Mouse (Mus musculus) heart, embryonic 12.5 days (tissue): ENCODE results near the gene Ezh2. TPM values are rescaled to one million over a fixed set of nuclear protein-coding genes. Genes with fewer than 3 reads are reported as not detected.
"Not testable (repeated sequence)": the region's sequence is repeated elsewhere in the genome, so short reads cannot be mapped to it uniquely, and the experiment has no call there.

Experiments used
- ATAC-seq: fragments of 200-750 bp; cut with Nextera tagmentation; 2 replicates; pipeline ENCODE4 v1.8.0; 2017; ENCODE audit warnings: moderate TSS enrichment, moderate library complexity; ENCODE audit not compliant: insufficient number of reproducible peaks, low FRiP score
- H3K27ac ChIP-seq: fragments of 300-500 bp; sonication (generic); 2 replicates; pipeline ENCODE4 v1.5.1; 2016; ENCODE audit warnings: mild to moderate bottlenecking, moderate library complexity; ENCODE audit not compliant: poor library complexity, severe bottlenecking
- H3K27me3 ChIP-seq: fragments of 300-500 bp; sonication (generic); replicated peaks from 2 replicates; pipeline ENCODE4 v1.6.1; 2016; ENCODE audit warnings: mild to moderate bottlenecking, moderate library complexity
- H3K36me3 ChIP-seq: fragments of 300-500 bp; sonication (generic); 2 replicates; pipeline ENCODE4 v1.6.1; 2016; ENCODE audit warnings: mild to moderate bottlenecking, moderate library complexity
- H3K4me1 ChIP-seq: fragments of 300-500 bp; sonication (generic); replicated peaks from 2 replicates; pipeline ENCODE4 v1.6.1; 2016; ENCODE audit warnings: mild to moderate bottlenecking
- H3K4me2 ChIP-seq: fragments of 300-500 bp; sonication (generic); 2 replicates; pipeline ENCODE4 v1.6.1; 2016; ENCODE audit warnings: mild to moderate bottlenecking, moderate library complexity
- H3K4me3 ChIP-seq: fragments of 300-500 bp; sonication (generic); 2 replicates; pipeline ENCODE4 v1.5.1; 2016; ENCODE audit warnings: mild to moderate bottlenecking
- H3K9ac ChIP-seq: fragments of 300-500 bp; sonication (generic); 2 replicates; pipeline ENCODE4 v1.6.1; 2016; ENCODE audit warnings: mild to moderate bottlenecking, moderate library complexity
- H3K9me3 ChIP-seq: fragments of 300-500 bp; sonication (generic); replicated peaks from 2 replicates; pipeline ENCODE4 v1.6.1; 2016; ENCODE audit warnings: mild to moderate bottlenecking, moderate library complexity
- WGBS: fragments of 180-500 bp; shearing (Covaris S2); methylation state at CpG from one replicate; pipeline ENCODE4 v1.1.7; 2016; 5-methylcytosine and 5-hydroxymethylcytosine counted together
- polyA plus RNA-seq: library from polyadenylated mRNA; unstranded; fragments of >200 nt; fragmentation: Nextera tagmentation; extraction: Ambion mirVana; gene quantifications from 2 replicates; pipeline ENCODE4 v1.2.1, GENCODE M21; 2016

The Ezh2 gene
- polyA plus RNA-seq, 1 experiment from 2014 or later, result 69.7 TPM

GRCm38 (mm10) chr6:47595696-47596095 lies 555 bp upstream of the Ezh2 start:
- ATAC-seq, result no peak
- no peaks in the 10 kb centered on the region for H3K27me3 ChIP-seq
- no peaks in the 10 kb centered on the region for H3K36me3 ChIP-seq
- no peaks in the 10 kb centered on the region for H3K9me3 ChIP-seq
- no peaks in the 10 kb centered on the region for H3K4me1 ChIP-seq
- peak overlapping the region; percentile 86 for H3K4me3 ChIP-seq
- H3K9ac ChIP-seq, result peak overlapping the region; percentile 94
- peak overlapping the region; percentile 96 for H3K27ac ChIP-seq
- peak overlapping the region; percentile 80 for H3K4me2 ChIP-seq
- 5% methylated on average over 6 of the region's 6 CpGs for WGBS

GRCm38 (mm10) chr6:47594141-47594835 lies 853 bp downstream of the Ezh2 start:
- peak overlapping the region; percentile 86 for H3K4me3 ChIP-seq
- H3K27me3 ChIP-seq, result no peaks in the 10 kb centered on the region
- ATAC-seq, result peak; percentile 74
- peak overlapping the region; percentile 80 for H3K4me2 ChIP-seq
- 0 out of 2 replicates have a peak, but pooled peaks cover 2% of the 10 kb centered on the region for H3K4me1 ChIP-seq
- no peaks in the 10 kb centered on the region for H3K36me3 ChIP-seq
- no peaks in the 10 kb centered on the region for H3K9me3 ChIP-seq
- under 1% methylated on average over 74 of the region's 74 CpGs for WGBS
- peak overlapping the region; percentile 96 for H3K27ac ChIP-seq
- H3K9ac ChIP-seq, result peak overlapping the region; percentile 94

DNA sequence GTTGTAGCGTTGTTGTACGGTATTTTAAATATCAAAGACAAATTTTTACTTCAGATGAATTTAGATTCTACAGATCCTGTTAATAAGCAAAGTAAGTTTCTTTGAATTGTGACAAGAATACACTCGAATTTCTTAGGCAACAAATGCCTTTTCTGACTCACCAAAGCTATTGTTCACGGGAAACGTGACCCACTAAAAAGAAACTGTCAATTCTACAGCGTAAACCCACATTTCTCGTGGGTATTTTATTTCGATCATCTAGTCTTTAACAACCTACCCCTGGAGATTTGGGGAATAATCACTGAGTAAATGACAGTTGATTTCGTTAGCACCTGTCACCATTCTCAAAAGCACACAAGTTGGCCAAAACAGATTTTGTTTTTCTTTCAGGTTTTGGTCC lies 1.6 kb downstream of the Ezh2 start:
- Histone ChIP-seq H3K4me2 (peak overlapping the region; percentile 80), H3K27me3 (no peaks in the 10 kb centered on the region), H3K9ac (peak overlapping the region; percentile 94), H3K36me3 (no peaks in the 10 kb centered on the region), H3K27ac (peak overlapping the region; percentile 96; the same call in 1 of the 2 replicates), H3K4me3 (peak overlapping the region; percentile 86), H3K9me3 (no peaks in the 10 kb centered on the region), H3K4me1 (0 out of 2 replicates have a peak, but pooled peaks cover 2% of the 10 kb centered on the region)
- no peak for ATAC-seq
- WGBS, result 17% methylated on average over 9 of the region's 9 CpGs

DNA sequence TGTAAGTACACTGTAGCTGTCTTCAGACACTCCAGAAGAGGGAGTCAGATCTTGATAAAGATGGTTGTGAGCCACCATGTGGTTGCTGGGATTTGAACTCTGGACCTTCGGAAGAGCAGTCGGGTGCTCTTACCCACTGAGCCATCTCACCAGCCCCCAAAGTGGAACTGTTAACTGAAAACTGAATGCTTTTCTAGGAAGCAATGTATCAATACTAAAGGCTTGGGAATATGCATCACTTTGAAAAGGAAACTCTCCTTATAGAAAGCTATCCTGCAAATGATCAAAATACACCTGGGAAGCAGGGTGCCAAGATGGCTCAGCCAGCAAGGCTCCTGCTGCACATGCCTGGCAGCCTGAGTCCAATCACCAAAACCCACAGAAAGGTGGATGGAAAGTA lies 7.8 kb downstream of the Ezh2 start:
- 95% methylated on average over 2 of the region's 2 CpGs for WGBS
- not testable (repeated sequence) for H3K4me3 ChIP-seq, H3K27me3 ChIP-seq, H3K4me1 ChIP-seq, ATAC-seq, H3K4me2 ChIP-seq, H3K36me3 ChIP-seq, H3K9ac ChIP-seq, H3K27ac ChIP-seq, H3K9me3 ChIP-seq

DNA sequence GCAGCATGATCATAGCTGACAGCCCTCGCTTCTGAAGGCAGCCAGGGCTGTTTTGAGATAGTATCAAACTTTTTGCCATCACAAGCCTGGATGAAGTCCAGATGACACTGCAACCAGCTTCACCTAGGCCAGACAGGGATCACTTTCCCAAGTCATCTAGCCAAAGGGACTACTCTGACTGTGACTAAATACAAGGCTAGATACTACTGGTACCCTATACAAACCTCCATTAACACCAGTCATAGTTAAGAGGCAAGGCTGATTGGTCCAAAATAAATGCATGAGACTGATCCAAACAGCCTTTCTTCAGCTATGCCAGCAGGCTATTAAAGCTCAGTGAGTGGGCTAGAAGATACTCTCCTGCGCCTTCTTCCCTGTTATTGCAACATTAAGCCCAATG lies 22.3 kb downstream of the Ezh2 start:
- Histone ChIP-seq H3K9ac (no peak overlapping the region), H3K4me1 (no peaks in the 10 kb centered on the region), H3K27me3 (no peaks in the 10 kb centered on the region), H3K4me2 (no peak overlapping the region), H3K27ac (no peak overlapping the region), H3K36me3 (peaks cover 35% of the 10 kb centered on the region), H3K9me3 (0 out of 2 replicates have a peak, but pooled peaks cover 3% of the 10 kb centered on the region), H3K4me3 (no peak overlapping the region)
- 83% methylated on average over 2 of the region's 2 CpGs for WGBS
- no peak for ATAC-seq

DNA sequence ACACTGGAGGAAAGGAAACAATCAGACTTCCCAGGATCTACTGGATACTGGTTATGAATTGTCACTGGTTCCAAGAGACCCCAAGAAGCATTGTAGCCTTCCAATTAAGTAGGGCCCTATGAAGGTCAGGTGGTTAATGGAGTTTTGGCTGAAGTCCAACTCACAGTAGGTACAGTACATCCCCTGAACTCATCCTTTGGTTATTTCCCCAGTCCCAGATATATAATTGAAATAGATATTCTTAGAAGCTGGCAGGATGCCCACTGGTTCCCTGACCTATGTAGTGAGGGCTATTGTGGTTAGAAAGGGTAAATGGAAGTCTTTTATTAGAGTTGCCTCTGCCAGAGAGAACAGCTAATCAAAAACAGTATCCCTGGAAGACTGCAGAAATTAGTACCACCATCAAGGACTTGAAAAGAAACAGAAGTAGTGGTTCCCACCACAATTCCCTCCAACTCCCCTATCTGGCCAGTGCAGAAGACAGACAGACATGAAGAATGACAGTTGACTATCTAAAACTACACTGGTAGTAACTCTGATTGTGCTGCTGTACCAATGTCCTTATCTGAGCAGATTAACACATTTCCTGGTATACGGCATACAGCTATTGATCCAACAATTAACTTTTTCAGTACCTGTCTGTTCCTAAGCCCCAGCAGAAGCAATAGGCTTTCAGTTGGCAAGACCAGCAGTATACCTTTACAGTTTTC lies 29.7 kb downstream of the Ezh2 start:
- no peaks in the 10 kb centered on the region for H3K27me3 ChIP-seq
- no peak overlapping the region for H3K4me3 ChIP-seq
- no peak overlapping the region for H3K4me2 ChIP-seq
- peaks cover 19% of the 10 kb centered on the region for H3K4me1 ChIP-seq
- ATAC-seq, result no peak; the same call in 1 of the 2 replicates
- no peak overlapping the region for H3K9ac ChIP-seq
- peaks cover 48% of the 10 kb centered on the region for H3K36me3 ChIP-seq
- H3K27ac ChIP-seq, result no peak overlapping the region
- 30% methylated on average over 1 of the region's 1 CpGs for WGBS
- 0 out of 2 replicates have a peak, but pooled peaks cover 3% of the 10 kb centered on the region for H3K9me3 ChIP-seq

DNA sequence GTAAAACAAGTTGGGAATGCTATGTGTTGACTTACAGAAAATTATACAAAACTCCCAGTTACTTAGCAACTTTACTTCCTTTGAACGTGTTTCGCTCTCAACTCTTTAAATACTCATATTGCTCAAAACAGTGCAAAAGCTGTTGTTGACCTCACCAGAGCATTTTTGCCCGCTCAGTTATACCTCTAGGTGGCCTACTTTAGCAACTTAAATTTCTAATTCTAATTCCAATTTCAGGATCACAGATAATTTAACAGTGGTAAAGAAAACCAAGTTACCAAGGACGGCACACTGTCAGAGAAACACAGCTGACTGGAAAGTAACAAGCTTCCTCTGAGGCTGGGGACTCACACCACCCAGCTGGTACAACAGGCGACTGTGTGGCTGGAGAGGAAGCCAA lies 33.7 kb downstream of the Ezh2 start:
- no peak overlapping the region for H3K27ac ChIP-seq
- 85% methylated on average over 5 of the region's 5 CpGs for WGBS
- H3K4me1 ChIP-seq, result peaks cover 19% of the 10 kb centered on the region
- no peaks in the 10 kb centered on the region for H3K9me3 ChIP-seq
- H3K4me3 ChIP-seq, result no peak overlapping the region
- no peaks in the 10 kb centered on the region for H3K27me3 ChIP-seq
- no peak overlapping the region for H3K4me2 ChIP-seq
- ATAC-seq, result no peak
- peaks cover 37% of the 10 kb centered on the region for H3K36me3 ChIP-seq
- H3K9ac ChIP-seq, result no peak overlapping the region

- no peak for ATAC-seq
- Histone ChIP-seq H3K36me3 (peaks cover 39% of the 10 kb centered on the region), H3K4me3 (no peak overlapping the region), H3K27ac (no peak overlapping the region; the same call in 1 of the 2 replicates), H3K27me3 (no peaks in the 10 kb centered on the region), H3K9ac (no peak overlapping the region), H3K4me2 (no peak overlapping the region), H3K9me3 (no peaks in the 10 kb centered on the region), H3K4me1 (peaks cover 14% of the 10 kb centered on the region)
- 70% methylated on average over 2 of the region's 2 CpGs for WGBS
Observed at GRCm38 (mm10) chr6:47560846-47561245, 34.3 kb downstream of the Ezh2 start.

GRCm38 (mm10) chr6:47560407-47560806 lies 34.7 kb downstream of the Ezh2 start:
- H3K27me3 ChIP-seq, result no peaks in the 10 kb centered on the region
- peaks cover 44% of the 10 kb centered on the region for H3K36me3 ChIP-seq
- H3K4me3 ChIP-seq, result no peak overlapping the region
- H3K27ac ChIP-seq, result no peak overlapping the region
- no peaks in the 10 kb centered on the region for H3K9me3 ChIP-seq
- H3K9ac ChIP-seq, result no peak overlapping the region
- no peak overlapping the region for H3K4me2 ChIP-seq
- ATAC-seq, result no peak
- peaks cover 10% of the 10 kb centered on the region; the same call in 1 of the 2 replicates for H3K4me1 ChIP-seq

DNA sequence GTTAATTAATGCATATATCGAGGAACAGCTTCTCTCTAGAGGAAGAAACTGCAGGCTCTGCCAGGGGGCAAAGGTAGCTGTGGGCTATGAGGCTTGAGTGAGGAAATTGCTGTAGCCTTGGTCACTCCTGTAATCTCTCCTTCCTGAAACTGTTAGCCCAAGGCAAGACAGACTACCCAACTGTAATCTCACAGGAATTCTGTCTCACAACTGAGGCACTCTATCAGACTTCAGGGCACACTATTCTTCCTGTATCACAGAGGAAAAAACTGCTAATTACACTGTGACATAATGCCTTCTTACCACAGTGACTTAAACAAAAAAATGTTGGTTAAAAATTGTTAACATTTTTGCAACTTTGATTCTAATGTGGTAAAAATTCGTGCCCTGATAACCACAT lies 35.9 kb downstream of the Ezh2 start:
- Histone ChIP-seq H3K9ac (no peak overlapping the region), H3K36me3 (peaks cover 53% of the 10 kb centered on the region), H3K9me3 (no peaks in the 10 kb centered on the region), H3K4me1 (peaks cover 5% of the 10 kb centered on the region; the same call in 1 of the 2 replicates), H3K27ac (no peak overlapping the region), H3K4me2 (no peak overlapping the region), H3K4me3 (no peak overlapping the region), H3K27me3 (no peaks in the 10 kb centered on the region)
- ATAC-seq, result no peak
- 75% methylated on average over 2 of the region's 2 CpGs for WGBS

- H3K4me2 ChIP-seq, result no peak overlapping the region
- H3K4me1 ChIP-seq, result no peaks in the 10 kb centered on the region
- no peak for ATAC-seq
- WGBS, result 64% methylated on average over 4 of the region's 4 CpGs
- peaks cover 63% of the 10 kb centered on the region for H3K36me3 ChIP-seq
- H3K4me3 ChIP-seq, result no peak overlapping the region
- no peak overlapping the region for H3K27ac ChIP-seq
- H3K9ac ChIP-seq, result no peak overlapping the region
- no peaks in the 10 kb centered on the region for H3K27me3 ChIP-seq
- no peaks in the 10 kb centered on the region for H3K9me3 ChIP-seq
Observed at GRCm38 (mm10) chr6:47552280-47552679, 42.9 kb downstream of the Ezh2 start.
